Mouse (Mus musculus): ENCODE results near the gene Lrig2. TPM values are rescaled to one million over a fixed set of nuclear protein-coding genes. Genes with fewer than 3 reads are reported as not detected.

Gene Lrig2
- polyA plus RNA-seq, 1 experiment from 2014 or later: 20.1 TPM

GRCm38 (mm10) chr3:104360325-104360724 lies 151.4 kb downstream of the Lrig2 start:
- in situ Hi-C loops (cut with MboI; ENCODE audit: low pct_unique_long_range_greater_than_20kb): loop anchor here (5.0 kb wide), 1 partner anchor 82 kb away; no protein-coding TSS in a partner anchor

DNA sequence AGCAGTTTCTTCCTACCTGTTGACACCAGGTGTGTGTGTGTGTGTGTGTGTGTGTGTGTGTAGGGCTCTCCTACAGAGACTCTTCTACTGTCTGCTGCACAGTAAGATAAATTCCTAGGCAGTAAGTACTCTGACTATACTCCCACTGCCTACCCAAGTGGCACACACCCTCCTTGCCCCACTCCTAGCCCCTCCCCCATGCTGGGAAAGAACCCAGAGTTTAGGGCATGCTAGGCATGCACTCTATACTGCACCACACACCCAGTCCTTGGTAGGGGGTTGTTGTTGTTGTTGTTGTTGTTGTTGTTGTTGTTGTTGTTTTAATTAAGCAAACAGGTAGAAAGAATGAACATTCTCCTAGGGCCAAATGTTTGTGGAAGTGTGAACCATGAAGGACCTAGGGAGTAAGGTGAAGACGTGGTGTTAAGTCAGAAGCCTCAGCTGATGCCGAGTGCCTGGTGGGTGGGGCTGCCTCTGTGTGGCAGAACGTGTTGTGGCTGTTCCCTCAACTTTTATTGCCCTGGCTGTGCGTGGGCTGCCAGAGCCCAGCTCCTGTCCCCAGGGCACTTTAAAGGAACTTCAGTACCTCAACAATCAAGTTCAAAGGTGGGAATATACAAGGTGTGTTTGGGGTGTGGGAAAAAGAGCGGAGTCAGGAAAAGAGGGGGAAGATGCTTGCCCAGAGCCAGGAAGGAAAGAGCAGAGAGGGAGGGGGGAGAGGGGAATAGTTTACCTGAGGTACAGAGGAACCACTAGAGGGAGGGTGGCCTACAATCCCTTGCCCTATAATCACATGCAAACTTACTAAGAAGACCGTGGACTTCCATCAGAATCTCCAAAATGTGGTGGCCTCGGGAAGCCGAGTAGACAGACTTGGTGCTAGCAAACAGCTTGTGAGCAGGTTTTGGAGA lies 152.2 kb downstream of the Lrig2 start:
- DNase-seq (ENCODE audit: low read depth, low spot score) (no peak), ATAC-seq (peak; percentile 6)
- H3K27me3 ChIP-seq: no peaks in the 10 kb centered on the region
- ChIA-PET POLR2A (interaction anchor here (0.6 to 1.0 kb wide), 3 partner anchors 45 to 140 kb away, joined by 3 to 4 read pairs (median 3); partner anchors contain the start of gene Magi3), CTCF (interaction anchor here (0.8 to 2.6 kb wide), 7 partner anchors 11 to 88 kb away, joined by 3 to 6 read pairs (median 3); no protein-coding TSS in a partner anchor)
- in situ Hi-C loops (cut with MboI; ENCODE audit: low pct_unique_long_range_greater_than_20kb): loop anchor here (5.0 kb wide), 1 partner anchor 83 kb away; no protein-coding TSS in a partner anchor
- TF ChIP-seq CTCF (IDR thresholded peaks at IDR 0.05): no peak

More at GRCm38 (mm10) chr3:104360325-104360724, 151.4 kb downstream of the Lrig2 start:
- ChIA-PET POLR2A (interaction anchor here (0.6 to 1.2 kb wide), 4 partner anchors 35 to 68 kb away, joined by 3 to 10 read pairs (median 6); no protein-coding TSS in a partner anchor), CTCF (interaction anchor here (0.8 to 2.6 kb wide), 7 partner anchors 11 to 87 kb away, joined by 3 to 6 read pairs (median 3); no protein-coding TSS in a partner anchor)
- TF ChIP-seq CTCF (IDR thresholded peaks at IDR 0.05): no peak
- peak; percentile 90 for ATAC-seq
- DNase-seq (ENCODE audit: low read depth, low spot score): peak; percentile 97
- no peaks in the 10 kb centered on the region for H3K27me3 ChIP-seq

DNA sequence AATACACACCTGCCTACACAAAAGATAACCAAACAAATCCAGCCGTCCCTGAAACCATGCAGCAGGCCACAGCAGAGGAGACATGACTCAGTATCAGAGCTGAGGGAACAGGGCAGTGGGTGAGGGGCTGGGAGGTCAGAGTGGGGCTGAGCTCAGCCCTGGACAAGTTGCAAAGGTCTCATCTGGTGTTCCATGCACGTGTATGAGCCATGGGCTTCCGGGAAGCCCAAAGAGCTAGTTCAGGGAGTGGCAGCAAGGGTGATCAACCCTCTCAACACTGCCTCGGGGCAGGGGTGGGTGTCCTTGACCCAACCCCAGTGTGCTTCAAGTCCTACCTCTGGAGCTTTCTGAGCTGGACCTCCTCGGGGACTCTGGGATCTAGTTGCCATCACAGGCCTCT lies 153.0 kb downstream of the Lrig2 start:
- in situ Hi-C loops (cut with MboI; ENCODE audit: low pct_unique_long_range_greater_than_20kb): no loop called here
- H3K27me3 ChIP-seq: no peaks in the 10 kb centered on the region
- CTCF ChIA-PET: interaction anchor here (0.7 to 1.3 kb wide), 3 partner anchors 11 to 77 kb away, joined by 3 to 4 read pairs (median 3); no protein-coding TSS in a partner anchor
- POLR2A ChIA-PET: interaction anchor here (1.0 to 1.1 kb wide), 2 partner anchors 53 to 83 kb away, joined by 4 read pairs; no protein-coding TSS in a partner anchor
- ATAC-seq: no peak
- no peak for TF ChIP-seq CTCF (IDR thresholded peaks at IDR 0.05)
- DNase-seq (ENCODE audit: low read depth, low spot score): no peak

- ChIA-PET POLR2A (no interaction called here), CTCF (interaction anchor here (1.6 kb wide), 1 partner anchor 61 kb away, joined by 3 read pairs; no protein-coding TSS in a partner anchor)
- ATAC-seq (no peak), DNase-seq (ENCODE audit: low read depth, low spot score) (no peak)
- no peak for TF ChIP-seq CTCF (IDR thresholded peaks at IDR 0.05)
- no peaks in the 10 kb centered on the region for H3K27me3 ChIP-seq
- in situ Hi-C loops (cut with MboI; ENCODE audit: low pct_unique_long_range_greater_than_20kb): no loop called here
Observed at GRCm38 (mm10) chr3:104356106-104356505, 155.6 kb downstream of the Lrig2 start.

DNA sequence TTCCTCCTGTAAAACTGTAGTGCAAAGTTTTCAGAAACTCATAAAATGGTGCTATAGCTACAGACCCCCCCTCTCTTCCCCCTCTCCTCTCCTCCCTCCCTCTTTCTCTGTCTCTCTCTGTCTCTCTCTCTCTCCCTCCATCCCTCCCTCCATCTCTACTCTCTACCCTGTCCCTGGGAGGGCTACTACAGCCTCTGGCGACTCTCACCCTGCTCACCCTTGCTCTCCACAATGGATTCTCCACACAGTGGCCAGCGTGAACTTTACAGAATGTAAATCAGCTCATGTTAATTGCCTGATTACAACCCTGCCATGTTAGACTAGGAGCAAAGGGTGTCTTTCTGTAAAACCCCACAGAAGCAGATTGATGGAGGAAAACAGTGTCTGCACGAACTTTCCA lies 157.8 kb downstream of the Lrig2 start:
- ChIA-PET POLR2A (no interaction called here), CTCF (interaction anchor here (0.6 to 2.1 kb wide), 4 partner anchors 10 to 32 kb away, joined by 3 to 8 read pairs (median 6); no protein-coding TSS in a partner anchor)
- ATAC-seq: no peak
- DNase-seq (ENCODE audit: low read depth, low spot score): no peak
- no peak for TF ChIP-seq CTCF (IDR thresholded peaks at IDR 0.05)
- in situ Hi-C loops (cut with MboI; ENCODE audit: low pct_unique_long_range_greater_than_20kb): no loop called here
- no peaks in the 10 kb centered on the region for H3K27me3 ChIP-seq

DNA sequence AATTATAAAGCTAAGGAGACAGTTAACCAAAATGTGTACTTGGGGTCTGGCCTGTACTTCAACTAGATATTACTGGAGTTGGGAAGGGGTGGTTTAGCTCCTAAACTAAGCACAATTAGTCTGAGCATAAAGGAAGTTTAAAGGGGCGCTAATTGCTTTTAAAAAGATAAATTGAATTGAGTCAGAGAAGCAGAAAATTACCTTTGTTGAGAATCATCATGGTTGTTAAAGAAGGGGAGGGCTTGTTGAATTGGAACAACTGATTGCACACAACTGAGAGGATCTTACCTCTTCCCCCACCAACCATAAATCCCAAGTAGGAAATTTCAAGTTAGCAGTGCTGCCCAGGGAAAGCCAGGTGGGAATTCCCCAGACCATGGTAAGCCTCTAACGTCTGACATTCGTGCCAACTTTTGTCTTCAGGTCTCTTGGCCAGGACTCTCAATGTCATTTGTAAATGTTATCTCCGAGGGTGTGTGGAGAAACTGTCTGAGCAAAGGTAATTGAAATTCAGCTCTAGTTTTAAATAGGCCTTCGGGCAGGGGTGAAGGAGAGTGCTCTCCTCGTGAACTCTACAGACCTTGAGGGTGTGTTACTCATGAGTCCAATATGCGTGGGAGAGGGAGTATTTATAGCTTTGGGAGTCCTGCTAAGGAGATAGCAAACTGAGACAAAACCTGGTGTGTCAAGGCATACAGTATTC lies 159.2 kb downstream of the Lrig2 start:
- CTCF ChIA-PET: interaction anchor here (0.9 to 2.1 kb wide), 6 partner anchors 10 to 125 kb away, joined by 3 to 8 read pairs (median 4); no protein-coding TSS in a partner anchor
- TF ChIP-seq CTCF (IDR thresholded peaks at IDR 0.05): no peak

DNA sequence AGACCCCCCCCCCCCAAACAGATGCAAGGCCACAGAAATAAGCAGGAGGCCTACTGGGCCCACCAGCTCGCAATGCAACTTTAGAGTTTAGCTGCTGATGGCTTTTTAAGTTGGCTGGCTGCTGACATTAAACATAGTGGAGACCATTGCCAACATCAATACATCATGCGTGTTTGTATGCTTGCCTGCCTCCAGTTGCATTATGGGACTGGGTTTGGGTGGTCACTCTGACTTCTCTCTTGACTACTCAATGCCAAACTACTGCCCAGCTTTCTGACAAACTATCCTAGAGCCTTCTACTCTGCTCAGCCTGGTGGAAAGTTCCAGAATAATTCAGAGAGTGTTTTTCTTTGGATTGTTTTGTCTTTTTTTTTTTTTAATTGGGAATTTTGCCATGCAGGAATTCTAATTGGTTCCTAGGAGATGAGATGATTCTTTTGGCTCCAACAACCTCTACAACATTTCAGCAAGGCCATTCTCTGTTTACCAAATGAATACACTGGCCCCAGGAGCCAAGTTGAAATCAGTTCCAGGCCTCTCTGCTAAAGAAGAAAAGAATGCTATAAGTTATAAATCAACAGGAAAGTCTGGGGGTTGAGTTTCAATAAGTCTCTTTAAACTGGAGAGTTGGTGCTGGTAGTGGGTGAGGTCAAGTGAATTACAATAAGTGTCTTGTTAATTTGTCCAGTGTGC lies 161.3 kb downstream of the Lrig2 start:
- no peak for ATAC-seq
- POLR2A ChIA-PET: no interaction called here
- DNase-seq (ENCODE audit: low read depth, low spot score): no peak
- no peaks in the 10 kb centered on the region for H3K27me3 ChIP-seq
- in situ Hi-C loops (cut with MboI; ENCODE audit: low pct_unique_long_range_greater_than_20kb): no loop called here
- CTCF ChIA-PET: interaction anchor here (1.0 to 1.3 kb wide), 2 partner anchors 33 to 55 kb away, joined by 3 to 4 read pairs; no protein-coding TSS in a partner anchor
- no peak for TF ChIP-seq CTCF (IDR thresholded peaks at IDR 0.05)

More for the DNA sequence above, 159.2 kb downstream of the Lrig2 start:
- DNase-seq (ENCODE audit: low read depth, low spot score) (peak; percentile 74), ATAC-seq (no peak)
- POLR2A ChIA-PET: interaction anchor here (0.7 kb wide), 1 partner anchor 109 kb away, joined by 4 read pairs; no protein-coding TSS in a partner anchor
- H3K27me3 ChIP-seq: no peaks in the 10 kb centered on the region
- in situ Hi-C loops (cut with MboI; ENCODE audit: low pct_unique_long_range_greater_than_20kb): no loop called here

- ChIA-PET POLR2A (no interaction called here), CTCF (interaction anchor here (1.0 to 1.3 kb wide), 2 partner anchors 33 to 54 kb away, joined by 3 to 4 read pairs; no protein-coding TSS in a partner anchor)
- H3K27me3 ChIP-seq: no peaks in the 10 kb centered on the region
- in situ Hi-C loops (cut with MboI; ENCODE audit: low pct_unique_long_range_greater_than_20kb): no loop called here
- DNase-seq (ENCODE audit: low read depth, low spot score) (no peak), ATAC-seq (no peak)
- no peak for TF ChIP-seq CTCF (IDR thresholded peaks at IDR 0.05)
Observed at GRCm38 (mm10) chr3:104349847-104350228, 161.9 kb downstream of the Lrig2 start.

DNA sequence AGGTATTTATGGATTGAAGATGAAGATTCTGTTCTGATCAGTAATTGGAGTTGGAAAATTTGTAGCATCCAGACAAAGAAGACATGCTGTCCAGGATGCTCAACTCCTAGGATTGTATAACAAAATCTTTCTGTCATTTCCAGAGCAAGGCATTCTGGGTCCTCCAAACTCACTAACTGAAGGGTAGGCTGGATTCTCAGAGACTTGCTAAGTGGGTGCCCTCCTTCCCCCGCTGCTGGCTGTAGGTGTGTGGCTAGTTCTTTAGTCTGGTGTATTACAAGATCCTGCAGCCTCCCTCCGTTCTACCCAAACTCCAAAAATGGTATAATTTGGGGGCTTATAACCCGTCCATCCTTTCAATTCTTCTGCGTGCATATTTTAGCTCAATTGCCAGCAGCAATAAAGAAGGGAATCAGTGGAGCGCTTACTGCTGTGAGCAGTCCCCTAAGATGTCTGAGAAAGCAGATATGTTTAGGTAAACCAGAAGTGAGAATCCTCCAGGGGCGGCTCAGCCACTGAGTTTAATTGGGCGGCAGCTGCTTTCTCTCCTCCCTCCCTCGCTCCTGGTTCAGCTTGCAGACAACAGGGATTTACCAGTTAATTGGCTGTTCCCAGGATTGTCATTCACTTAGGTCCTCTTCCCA lies 162.4 kb downstream of the Lrig2 start:
- DNase-seq (ENCODE audit: low read depth, low spot score) (no peak), ATAC-seq (no peak)
- CTCF ChIA-PET: interaction anchor here (1.3 kb wide), 1 partner anchor 32 kb away, joined by 4 read pairs; no protein-coding TSS in a partner anchor
- in situ Hi-C loops (cut with MboI; ENCODE audit: low pct_unique_long_range_greater_than_20kb): no loop called here
- POLR2A ChIA-PET: no interaction called here
- TF ChIP-seq CTCF (IDR thresholded peaks at IDR 0.05): no peak
- H3K27me3 ChIP-seq: no peaks in the 10 kb centered on the region

Other genes starting within 250 kb of the Lrig2 start
- 48.1 TPM for gene Slc16a1, start 126.8 kb upstream of the Lrig2 start, polyA plus RNA-seq (2021)